Mouse (Mus musculus) left cerebral cortex, adult 2 months (tissue): Measurements from ENCODE around the gene Clybl. TPM values are rescaled to one million over a fixed set of nuclear protein-coding genes. Genes with fewer than 3 reads are reported as not detected.

ENCODE experiments used
- DNase-seq, 2 experiments: peaks; one replicate each; pipeline ENCODE4 v3.0.0; 2021 to 2022; ENCODE audit warnings: low spot score in 2 of 2, mixed read lengths in 1 of 2; ENCODE audit errors: extremely low spot score in 1 of 2
- H3K27ac ChIP-seq: fragments of 200-600 bp; 2 replicates; pipeline ENCODE4 v1.8.1; 2022
- H3K4me3 ChIP-seq: fragments of 200-600 bp; 2 replicates; pipeline ENCODE4 v1.8.1; 2022
- CTCF ChIP-seq: fragments of 200-600 bp; IDR thresholded peaks from 2 replicates; pipeline ENCODE4 v1.8.1; 2022; ENCODE audit warnings: antibody characterized with exemption, mild to moderate bottlenecking, moderate library complexity
- intact Hi-C: fragments of 180-260 bp; cut with DNase I; formaldehyde crosslinking; loops from one replicate; pipeline ENCODE4 v1.15.1; 2025
- total RNA-seq, 2 experiments: library from RNA; stranded (reverse); gene quantifications; 2 replicates each; pipeline ENCODE4 v1.2.3; 2021

Clybl gene
- total RNA-seq, 2 experiments from 2014 or later, result 24.7 to 25.6 TPM

DNA sequence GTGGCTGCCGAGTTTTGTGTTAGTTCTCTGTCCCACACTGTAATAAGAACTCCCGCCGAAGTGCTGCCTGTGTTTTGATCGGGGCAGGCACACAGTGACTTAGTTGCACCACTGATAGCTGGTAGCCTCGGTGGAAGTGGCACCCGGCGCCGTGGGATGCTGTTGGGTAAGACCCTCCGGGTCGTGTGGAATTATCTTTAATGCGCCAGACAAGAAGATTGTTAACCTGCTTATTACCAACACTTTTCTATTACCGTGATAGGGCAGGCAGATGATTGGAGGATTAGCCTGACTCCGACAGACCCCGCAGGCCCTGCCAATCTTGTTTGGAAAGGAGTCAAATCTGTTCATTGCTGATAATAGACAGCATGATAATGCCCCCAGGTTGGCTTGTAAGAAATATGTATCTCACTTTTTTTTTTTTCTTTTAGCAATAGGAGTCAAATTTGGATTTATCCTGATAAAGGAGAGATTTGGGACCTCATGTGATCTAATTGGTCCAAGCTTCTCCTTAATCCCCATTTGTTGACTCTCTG, 5.2 kb upstream of the Clybl start:
- no peak for TF ChIP-seq CTCF
- Histone ChIP-seq H3K27ac (no peak overlapping the region), H3K4me3 (no peak overlapping the region)
- no peak for DNase-seq
- intact Hi-C loops, result no loop called here

DNA sequence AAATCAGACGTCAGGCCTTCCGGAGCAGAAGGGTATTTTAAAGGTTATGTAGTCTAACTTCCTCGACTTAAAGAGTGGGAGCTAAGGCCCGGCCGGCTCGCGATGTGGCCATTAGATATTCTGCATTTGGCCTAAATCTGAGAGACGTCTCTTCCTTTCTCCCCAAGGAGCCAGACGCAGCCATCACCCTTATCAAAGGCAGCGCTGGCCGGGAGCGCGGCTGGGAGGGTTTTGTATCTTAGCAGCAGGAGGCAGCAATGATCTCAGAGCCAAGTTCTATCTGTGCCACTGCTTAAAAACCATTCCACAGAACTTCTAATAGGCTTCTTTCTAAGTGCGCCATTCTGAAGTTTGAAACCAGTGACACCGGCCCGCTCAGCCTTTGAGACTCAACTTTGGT, 2.2 kb upstream of the Clybl start:
- H3K4me3 ChIP-seq, result no peak overlapping the region
- H3K27ac ChIP-seq, result no peak overlapping the region
- no peak for TF ChIP-seq CTCF
- intact Hi-C loops, result no loop called here
- no peak for DNase-seq

DNA sequence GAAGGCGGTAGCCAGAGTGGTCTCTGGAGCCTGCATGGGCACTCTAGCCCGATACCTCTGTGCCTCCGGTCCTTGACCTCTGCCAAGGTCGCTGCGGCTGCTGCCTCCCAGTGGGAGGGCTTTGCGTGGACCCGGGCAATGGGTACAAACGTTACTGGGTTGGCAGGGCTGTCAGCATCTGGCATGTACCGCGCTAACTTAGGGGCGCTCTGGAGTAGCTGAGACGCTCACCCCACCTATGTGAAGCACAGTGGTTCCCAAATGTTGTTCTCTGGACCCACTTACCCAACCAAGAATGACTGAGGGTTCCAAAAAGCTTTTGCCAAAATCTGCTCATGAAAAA, 282 bp downstream of the Clybl start:
- intact Hi-C loops, result no loop called here
- Histone ChIP-seq H3K27ac (peak overlapping the region; percentile 91), H3K4me3 (peak overlapping the region; percentile 66)
- TF ChIP-seq CTCF, result no peak; the same call in 1 of the 2 replicates
- DNase-seq, result no peak

DNA sequence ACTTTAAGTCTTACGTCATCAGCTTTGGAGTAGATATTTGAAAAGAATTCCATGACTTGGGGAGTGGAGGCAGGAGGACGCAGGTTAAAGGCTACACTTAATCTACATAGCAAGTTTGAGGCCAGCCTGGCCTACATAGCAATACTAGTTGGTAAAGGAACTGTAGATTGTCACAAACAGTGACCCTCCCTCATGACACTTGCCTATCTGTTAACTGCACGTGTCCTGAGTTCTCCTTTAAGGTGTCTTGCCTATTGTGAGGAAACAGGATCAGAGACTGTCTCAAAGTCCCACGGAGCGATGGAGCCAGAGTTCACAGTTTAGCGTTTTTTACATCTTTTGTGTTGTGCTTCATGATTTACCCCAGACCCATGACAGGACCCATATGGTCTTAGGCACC, 716 bp downstream of the Clybl start:
- Histone ChIP-seq H3K4me3 (peak overlapping the region; percentile 66), H3K27ac (no peak overlapping the region)
- no peak for DNase-seq
- TF ChIP-seq CTCF, result no peak
- intact Hi-C loops, result no loop called here

DNA sequence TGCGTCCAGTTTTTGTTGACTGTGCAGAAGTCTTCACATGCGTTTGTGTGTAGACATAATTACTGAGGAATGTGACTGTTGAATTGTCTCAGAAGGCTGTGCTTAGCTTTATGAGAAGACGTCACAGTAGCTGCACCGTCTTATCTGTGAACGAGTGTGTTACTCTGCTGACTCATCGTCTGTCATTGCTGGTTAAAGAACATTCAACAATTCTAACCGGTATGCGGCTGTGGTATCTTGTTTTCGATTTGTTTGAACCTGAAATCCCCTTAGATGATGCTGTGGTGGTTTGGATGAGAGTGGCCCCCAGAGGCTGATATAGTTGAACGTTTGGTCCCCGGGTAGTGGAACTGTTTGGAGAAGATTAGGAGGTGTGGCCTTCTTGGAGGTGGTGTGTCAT, 2.5 kb downstream of the Clybl start:
- intact Hi-C loops, result no loop called here
- DNase-seq, result no peak
- H3K27ac ChIP-seq, result no peak overlapping the region
- no peak overlapping the region for H3K4me3 ChIP-seq
- TF ChIP-seq CTCF, result no peak

DNA sequence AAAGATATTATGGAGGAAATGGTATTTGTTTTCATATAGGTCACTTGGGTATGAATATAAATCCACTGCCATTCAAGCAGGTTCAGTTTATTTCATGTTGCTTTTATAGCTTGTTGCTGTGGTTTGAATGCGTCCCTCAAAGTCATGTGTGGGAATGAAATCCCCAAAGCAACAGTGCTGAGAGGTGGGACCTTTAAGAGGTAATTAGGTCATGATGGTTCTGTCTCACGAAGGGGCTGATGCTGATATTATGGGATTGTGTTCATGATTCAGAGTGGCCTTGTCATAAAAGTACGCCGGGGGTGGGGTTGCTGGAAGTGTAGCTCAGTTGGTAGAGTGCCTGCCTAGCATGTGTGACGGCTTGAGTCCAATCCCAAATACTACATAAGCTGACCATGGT, 6.7 kb downstream of the Clybl start:
- TF ChIP-seq CTCF, result no peak
- DNase-seq, result no peak
- intact Hi-C loops, result no loop called here
- Histone ChIP-seq H3K27ac (no peak overlapping the region), H3K4me3 (no peak overlapping the region)

DNA sequence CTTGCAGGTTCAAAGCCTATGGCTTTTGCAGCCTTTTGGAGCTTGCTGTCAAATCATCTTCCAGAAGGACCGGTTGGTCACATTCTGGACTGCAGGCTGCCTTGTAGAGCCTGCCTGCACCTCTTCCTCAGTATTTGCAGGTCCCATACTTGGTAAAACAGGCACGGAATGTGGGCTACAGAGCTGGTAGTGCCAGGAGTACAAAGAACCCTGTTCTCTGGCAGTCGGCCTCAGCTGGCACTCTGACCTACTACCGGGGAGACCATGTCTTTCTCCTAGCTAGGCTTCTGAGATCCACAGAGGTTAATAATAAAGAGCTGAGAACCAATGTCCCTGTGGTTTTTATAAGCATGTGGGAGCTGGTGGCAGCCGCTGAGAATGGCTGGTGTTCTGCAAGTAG, 8.4 kb downstream of the Clybl start:
- DNase-seq, result no peak
- intact Hi-C loops, result loop anchor here (10.0 kb wide), 1 partner anchor 1065 kb away; no protein-coding TSS in a partner anchor
- no peak overlapping the region for H3K4me3 ChIP-seq
- TF ChIP-seq CTCF, result no peak
- no peak overlapping the region for H3K27ac ChIP-seq

DNA sequence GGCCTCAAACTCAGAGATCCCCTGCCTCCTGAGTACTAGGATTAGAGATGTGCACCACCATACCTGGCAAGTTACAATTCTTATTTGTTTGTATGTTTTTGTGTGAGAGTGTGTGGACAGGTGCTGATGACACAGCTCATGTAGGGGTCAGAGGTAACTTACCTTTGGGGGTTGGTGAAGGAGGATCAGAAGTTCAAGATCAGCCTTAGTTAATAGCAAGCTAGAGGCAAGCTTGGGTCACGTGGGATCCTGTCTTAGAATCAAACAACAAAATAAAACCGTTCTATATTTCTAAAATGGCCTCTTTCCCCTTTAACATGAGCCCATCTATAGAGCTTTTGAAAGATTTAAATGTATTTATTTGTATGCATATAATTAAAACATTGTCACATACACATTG, 9.0 kb downstream of the Clybl start:
- no peak for TF ChIP-seq CTCF
- Histone ChIP-seq H3K27ac (no peak overlapping the region), H3K4me3 (no peak overlapping the region)
- intact Hi-C loops, result loop anchor here (10.0 kb wide), 1 partner anchor 1064 kb away; no protein-coding TSS in a partner anchor
- no peak for DNase-seq

DNA sequence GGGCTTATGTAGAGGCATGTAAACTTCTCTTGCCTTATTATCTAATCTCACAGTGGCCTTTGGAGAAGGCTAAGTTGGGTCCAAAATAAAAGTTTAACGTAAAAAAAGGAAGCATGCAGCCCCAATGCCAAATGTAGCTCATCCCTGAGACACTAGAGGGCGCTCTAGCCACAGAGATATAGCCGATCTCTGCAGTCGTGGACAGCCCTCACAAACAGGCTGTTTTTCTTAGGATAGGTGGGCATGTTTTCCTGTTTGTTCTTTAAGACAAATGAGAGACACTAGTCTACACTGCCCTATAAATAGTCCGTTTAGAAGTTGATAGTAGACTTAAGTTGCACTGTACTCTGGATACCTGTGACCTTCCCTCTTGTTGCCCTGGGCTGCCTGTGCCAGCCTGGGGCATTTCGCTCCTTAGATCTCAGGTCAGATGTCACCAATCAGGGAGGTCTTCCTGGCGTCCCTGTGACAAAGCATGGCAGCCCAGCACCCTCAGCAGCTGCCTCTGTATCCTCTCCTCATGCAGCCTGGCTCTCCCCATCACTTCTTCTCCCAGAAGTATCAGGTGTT, 9.5 kb downstream of the Clybl start:
- Histone ChIP-seq H3K27ac (no peak overlapping the region), H3K4me3 (no peak overlapping the region)
- intact Hi-C loops, result loop anchor here (10.0 kb wide), 1 partner anchor 1064 kb away; no protein-coding TSS in a partner anchor
- TF ChIP-seq CTCF, result peak; percentile 92
- peak; percentile 45 to 72 for DNase-seq

DNA sequence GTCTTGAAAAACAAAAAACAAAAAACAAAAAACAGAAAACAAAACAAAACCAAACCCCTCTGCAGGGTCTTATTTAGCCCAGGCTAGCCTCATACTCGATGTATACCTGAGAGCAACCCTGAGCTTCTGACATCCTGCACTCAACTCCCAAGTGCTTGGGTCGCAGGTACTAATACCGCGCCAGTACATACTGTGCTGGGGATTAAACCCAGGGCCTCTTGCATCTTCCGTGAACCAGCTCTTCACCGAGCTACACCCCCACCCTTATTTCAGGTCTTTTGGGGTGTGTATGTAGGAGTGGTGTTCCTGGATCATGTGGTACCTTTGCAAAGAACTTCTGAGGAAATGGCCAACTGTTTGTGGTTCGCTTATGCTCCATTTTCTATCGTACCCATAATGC, 13.1 kb downstream of the Clybl start:
- DNase-seq, result no peak
- Histone ChIP-seq H3K27ac (no peak overlapping the region), H3K4me3 (no peak overlapping the region)
- TF ChIP-seq CTCF, result no peak
- intact Hi-C loops, result loop anchor here (10.0 kb wide), 1 partner anchor 1060 kb away; no protein-coding TSS in a partner anchor

DNA sequence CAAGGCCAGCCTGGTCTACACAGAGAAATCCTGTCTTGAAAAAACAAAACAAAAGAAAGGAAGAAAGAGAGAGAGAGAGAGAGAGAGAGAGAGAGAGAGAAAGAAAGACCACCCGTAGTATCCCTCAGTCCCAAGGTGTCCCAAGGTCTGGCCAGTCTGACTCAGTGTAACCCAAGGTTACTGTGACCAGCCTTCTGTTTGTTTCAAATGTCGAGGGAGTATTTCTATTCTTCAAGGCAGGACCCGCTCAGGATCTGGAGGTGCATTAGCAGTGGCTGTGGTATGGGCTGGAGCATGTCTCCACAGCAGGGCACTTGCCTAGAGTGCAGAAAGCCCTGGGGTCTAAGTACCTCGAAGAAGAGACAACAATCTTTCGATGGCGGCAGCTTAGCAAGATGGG, 15.3 kb downstream of the Clybl start:
- TF ChIP-seq CTCF, result no peak
- intact Hi-C loops, result loop anchor here (10.0 kb wide), 1 partner anchor 1058 kb away; no protein-coding TSS in a partner anchor
- no peak for DNase-seq
- no peak overlapping the region for H3K27ac ChIP-seq
- H3K4me3 ChIP-seq, result no peak overlapping the region

DNA sequence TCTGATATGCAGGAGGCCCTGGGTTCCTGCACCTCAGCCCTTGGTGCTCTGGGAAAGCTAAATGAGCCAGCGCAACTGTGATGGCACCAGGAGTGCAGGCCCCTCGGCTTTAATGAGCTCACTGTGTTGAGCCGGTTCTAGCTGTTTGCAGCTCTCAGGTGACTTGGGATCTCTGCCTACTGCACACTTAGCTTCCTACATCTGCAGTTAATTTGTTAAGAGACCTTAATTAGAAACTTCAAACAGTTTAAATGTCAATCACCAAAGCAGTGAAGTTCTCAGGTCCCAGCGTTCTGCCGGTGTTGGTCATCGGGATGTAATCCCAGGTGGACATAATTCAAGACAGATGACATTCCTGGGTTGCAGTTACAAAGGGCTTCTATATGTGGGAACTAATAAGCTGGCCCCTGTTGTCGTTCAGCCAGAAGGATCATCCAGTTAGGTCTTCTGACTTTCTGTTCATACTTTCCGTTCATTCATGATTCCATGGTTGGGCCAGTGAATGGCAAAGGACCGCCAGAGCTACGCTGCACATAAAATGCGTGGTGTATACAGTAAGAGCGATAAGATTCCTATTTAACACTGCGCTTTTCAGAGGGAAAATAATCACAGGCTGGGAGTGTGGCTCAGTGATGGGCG, 18.9 kb downstream of the Clybl start:
- no peak overlapping the region for H3K4me3 ChIP-seq
- intact Hi-C loops, result no loop called here
- no peak for TF ChIP-seq CTCF
- no peak overlapping the region for H3K27ac ChIP-seq
- DNase-seq, result no peak

DNA sequence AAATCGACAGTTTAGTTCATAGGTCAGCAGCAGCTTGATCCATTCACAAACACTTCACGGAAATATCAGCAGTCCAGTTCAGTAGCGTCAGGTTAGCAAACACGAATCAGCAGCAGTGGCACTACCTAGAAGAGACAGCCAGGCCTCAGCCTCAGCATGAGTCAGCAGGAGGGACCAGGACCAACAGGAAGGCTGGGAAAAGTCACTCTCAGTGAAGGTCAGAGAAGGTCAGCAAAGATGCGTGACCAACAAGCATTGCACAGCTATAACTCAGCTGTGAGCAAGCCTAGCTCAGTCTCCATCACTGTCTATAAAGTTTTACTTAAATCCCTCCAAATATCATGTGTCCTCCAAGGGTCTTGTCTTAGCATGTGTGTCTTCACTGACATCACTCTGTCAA, 27.7 kb downstream of the Clybl start:
- H3K27ac ChIP-seq, result no peak overlapping the region
- no peak overlapping the region for H3K4me3 ChIP-seq
- intact Hi-C loops, result no loop called here
- no peak for DNase-seq
- TF ChIP-seq CTCF, result no peak
